Mouse (Mus musculus): ENCODE measurements around the gene Cend1. TPM values are rescaled to one million over a fixed set of nuclear protein-coding genes. Genes with fewer than 3 reads are reported as not detected.
A peak's percentile ranks its signal among the peaks of the same experiment; 100 is the strongest.

Cend1 gene
- polyA plus RNA-seq, 1 experiment = 6.4 TPM

- Histone ChIP-seq H3K27ac (replicated peaks; ENCODE audit: low read depth, low read length) (peak overlapping the region; percentile 24), H3K4me3 (ENCODE audit: insufficient read depth, low read depth, low read length) (no peak overlapping the region), H3K4me1 (ENCODE audit: control insufficient read depth, insufficient read depth, insufficient read length, low read length) (peaks cover 11% of the 10 kb centered on the region)
Measured at GRCm38 (mm10) chr7:141381068-141381835, 48.0 kb downstream of the Cend1 start.

- Histone ChIP-seq H3K4me1 (ENCODE audit: control insufficient read depth, insufficient read depth, insufficient read length, low read length) (peaks cover 10% of the 10 kb centered on the region), H3K4me3 (ENCODE audit: insufficient read depth, low read depth, low read length) (no peak overlapping the region), H3K27ac (replicated peaks; ENCODE audit: low read depth, low read length) (no peak overlapping the region)
Measured at GRCm38 (mm10) chr7:141379584-141379983, 49.7 kb downstream of the Cend1 start.

Other genes with a start within 250 kb of the Cend1 start
- 72.6 and 86.6 TPM in 2 replicates for gene Hras, start 235.5 kb downstream of the Cend1 start, polyA plus RNA-seq (2012; ENCODE audit: insufficient read depth, insufficient read length, missing spikeins)
- gene Lrrc56, start 235.3 kb downstream of the Cend1 start, polyA plus RNA-seq (2012; ENCODE audit: insufficient read depth, insufficient read length, missing spikeins) = 3.4 and 5.8 TPM in 2 replicates
- gene Lmntd2, start 215.4 kb downstream of the Cend1 start, polyA plus RNA-seq (2012; ENCODE audit: insufficient read depth, insufficient read length, missing spikeins) = not detected in 2 replicates
- gene Rassf7, start 213.6 kb downstream of the Cend1 start, polyA plus RNA-seq (2012; ENCODE audit: insufficient read depth, insufficient read length, missing spikeins) = 1.4 and 1.5 TPM in 2 replicates
- 17.0 and 22.5 TPM in 2 replicates for gene Phrf1, start 200.7 kb downstream of the Cend1 start, polyA plus RNA-seq (2012; ENCODE audit: insufficient read depth, insufficient read length, missing spikeins)
- 3.3 and 5.5 TPM in 2 replicates for gene Irf7, start 163.0 kb downstream of the Cend1 start, polyA plus RNA-seq (2012; ENCODE audit: insufficient read depth, insufficient read length, missing spikeins)
- gene Cdhr5, start 152.7 kb downstream of the Cend1 start, polyA plus RNA-seq (2012; ENCODE audit: insufficient read depth, insufficient read length, missing spikeins) = not detected in 2 replicates
- not detected in 2 replicates for gene Sct, start 150.4 kb downstream of the Cend1 start, polyA plus RNA-seq (2012; ENCODE audit: insufficient read depth, insufficient read length, missing spikeins)
- not detected in 2 replicates for gene Drd4, start 137.5 kb downstream of the Cend1 start, polyA plus RNA-seq (2012; ENCODE audit: insufficient read depth, insufficient read length, missing spikeins)
- gene Deaf1, start 101.8 kb downstream of the Cend1 start, polyA plus RNA-seq (2012; ENCODE audit: insufficient read depth, insufficient read length, missing spikeins) = 5.9 and 15.8 TPM in 2 replicates
- gene Tmem80, start 101.8 kb downstream of the Cend1 start, polyA plus RNA-seq (2012; ENCODE audit: insufficient read depth, insufficient read length, missing spikeins) = 35.2 and 44.8 TPM in 2 replicates
- 1.5 and 2.9 TPM in 2 replicates for gene Eps8l2, start 90.6 kb downstream of the Cend1 start, polyA plus RNA-seq (2012; ENCODE audit: insufficient read depth, insufficient read length, missing spikeins)
- gene Taldo1, start 37.3 kb downstream of the Cend1 start, polyA plus RNA-seq (2012; ENCODE audit: insufficient read depth, insufficient read length, missing spikeins) = 1,487 and 1,572 TPM in 2 replicates
- 19.9 and 23.3 TPM in 2 replicates for gene Gatd1, start 15.4 kb downstream of the Cend1 start, polyA plus RNA-seq (2012; ENCODE audit: insufficient read depth, insufficient read length, missing spikeins)
- gene Slc25a22, start 8.4 kb upstream of the Cend1 start, polyA plus RNA-seq (2012; ENCODE audit: insufficient read depth, insufficient read length, missing spikeins) = 79.8 and 96.8 TPM in 2 replicates
- 0.58 and 0.75 TPM in 2 replicates for gene Pidd1, start 14.5 kb upstream of the Cend1 start, polyA plus RNA-seq (2012; ENCODE audit: insufficient read depth, insufficient read length, missing spikeins)
- gene Rplp2, start 17.9 kb upstream of the Cend1 start, polyA plus RNA-seq (2012; ENCODE audit: insufficient read depth, insufficient read length, missing spikeins) = 1,680 and 2,099 TPM in 2 replicates
- gene Pnpla2, start 25.7 kb upstream of the Cend1 start, polyA plus RNA-seq (2012; ENCODE audit: insufficient read depth, insufficient read length, missing spikeins) = 2,152 and 2,404 TPM in 2 replicates
- gene Cracr2b, start 31.6 kb upstream of the Cend1 start, polyA plus RNA-seq (2012; ENCODE audit: insufficient read depth, insufficient read length, missing spikeins) = 9.8 and 11.8 TPM in 2 replicates
- gene Cd151, start 37.9 kb upstream of the Cend1 start, polyA plus RNA-seq (2012; ENCODE audit: insufficient read depth, insufficient read length, missing spikeins) = 223 and 257 TPM in 2 replicates
- gene Polr2l, start 45.6 kb upstream of the Cend1 start, polyA plus RNA-seq (2012; ENCODE audit: insufficient read depth, insufficient read length, missing spikeins) = 28.8 and 36.4 TPM in 2 replicates
- 39.6 and 74.6 TPM in 2 replicates for gene Tspan4, start 45.7 kb upstream of the Cend1 start, polyA plus RNA-seq (2012; ENCODE audit: insufficient read depth, insufficient read length, missing spikeins)
- 13.4 and 19.8 TPM in 2 replicates for gene Chid1, start 110.4 kb upstream of the Cend1 start, polyA plus RNA-seq (2012; ENCODE audit: insufficient read depth, insufficient read length, missing spikeins)
- 40.3 and 42.7 TPM in 2 replicates for gene Ap2a2, start 132.7 kb upstream of the Cend1 start, polyA plus RNA-seq (2012; ENCODE audit: insufficient read depth, insufficient read length, missing spikeins)
- not detected in 2 replicates for gene Muc6, start 225.8 kb upstream of the Cend1 start, polyA plus RNA-seq (2012; ENCODE audit: insufficient read depth, insufficient read length, missing spikeins)

Measured in brown adipose tissue, adult 24 weeks (tissue).